Mouse (Mus musculus) brown adipose tissue, adult 24 weeks (tissue): ENCODE data around the gene Krcc1. TPM values are rescaled to one million over a fixed set of nuclear protein-coding genes. Genes with fewer than 3 reads are reported as not detected.

Source experiments
- H3K27ac ChIP-seq: fragments of 200-500 bp; replicated peaks from 2 replicates; pipeline ENCODE4 v1.5.1; 2012; ENCODE audit warnings: low read depth, mild to moderate bottlenecking, low read length
- H3K4me1 ChIP-seq: fragments of 200-500 bp; 2 replicates; pipeline ENCODE4 v1.6.1; 2012; ENCODE audit warnings: low read length, mixed read lengths; ENCODE audit not compliant: control insufficient read depth, insufficient read depth, insufficient read length
- H3K4me3 ChIP-seq: fragments of 200-500 bp; 2 replicates; pipeline ENCODE4 v1.5.1; 2012; ENCODE audit warnings: low read depth, mild to moderate bottlenecking, low read length, moderate library complexity; ENCODE audit not compliant: insufficient read depth
- polyA plus RNA-seq: library from polyadenylated mRNA; stranded (reverse); fragments of >200 nt; gene quantifications from 2 replicates; pipeline ENCODE4 v1.2.4, GENCODE M21; 2012; ENCODE audit not compliant: missing spikeins, insufficient read depth, insufficient read length

Krcc1 gene
- polyA plus RNA-seq, 1 experiment, result 201 TPM

DNA sequence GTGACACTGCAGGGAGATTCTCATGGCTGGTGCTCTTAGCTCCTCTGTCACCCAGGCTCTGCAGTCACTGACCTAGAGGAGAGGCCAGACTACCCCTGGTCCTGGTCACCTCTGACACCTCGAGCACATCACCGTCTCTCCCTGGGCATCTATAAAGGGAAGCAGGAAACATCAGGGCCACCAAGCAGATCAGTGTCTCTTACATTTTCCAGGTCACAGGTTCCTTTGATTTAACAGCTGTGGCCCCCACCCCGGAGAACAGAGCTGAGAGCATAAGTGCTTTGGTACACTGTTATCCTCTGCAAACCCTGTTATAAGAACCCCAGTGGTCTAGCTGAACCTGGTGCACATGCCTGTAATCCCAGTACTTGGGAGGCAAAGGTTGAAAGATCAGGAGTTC, 61.6 kb downstream of the Krcc1 start:
- Histone ChIP-seq H3K27ac (no peak overlapping the region), H3K4me3 (no peak overlapping the region), H3K4me1 (no peaks in the 10 kb centered on the region)

DNA sequence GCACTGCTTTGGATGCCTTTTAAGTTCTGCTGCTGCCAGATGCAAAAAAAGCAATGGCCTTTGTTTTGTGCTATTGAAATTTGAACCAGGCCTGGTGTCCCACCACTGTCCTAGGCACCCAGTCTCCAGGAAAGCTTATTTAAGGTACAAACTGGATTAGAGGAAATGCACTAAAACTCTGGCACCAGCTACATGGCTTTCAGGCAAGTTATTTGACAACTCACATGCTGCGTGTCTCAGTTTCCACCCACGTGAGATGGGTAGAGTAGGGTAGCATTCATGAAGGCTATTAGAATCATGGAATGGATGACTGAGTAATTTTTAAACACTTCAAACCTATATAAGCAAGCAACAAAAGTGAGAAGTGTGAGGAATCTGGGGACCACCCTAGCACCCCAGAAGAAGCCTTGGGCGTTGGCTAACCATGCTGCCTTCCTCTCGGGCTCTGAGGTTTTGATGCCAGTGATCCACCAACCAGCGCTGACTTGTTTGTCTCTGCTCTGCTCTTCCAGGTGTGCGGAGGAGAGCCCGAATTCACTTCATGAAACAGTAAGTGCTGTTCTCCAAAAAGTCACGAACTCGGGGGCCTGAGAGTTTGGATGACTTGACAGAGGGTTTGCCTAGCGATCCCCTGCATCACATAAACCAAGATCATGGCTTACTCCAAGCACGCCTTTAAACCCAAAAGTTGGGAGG, 62.2 kb downstream of the Krcc1 start:
- Histone ChIP-seq H3K4me3 (no peak overlapping the region), H3K27ac (no peak overlapping the region), H3K4me1 (no peaks in the 10 kb centered on the region)

Other genes with a start within 250 kb of the Krcc1 start
- gene Thnsl2, start 127.2 kb upstream of the Krcc1 start, polyA plus RNA-seq, result 12.7 and 15.9 TPM in 2 replicates
- gene Fabp1, start 71.8 kb upstream of the Krcc1 start, polyA plus RNA-seq, result 2.1 and 12.9 TPM in 2 replicates
- 2.5 and 6.3 TPM in 2 replicates for gene Smyd1, start 50.6 kb downstream of the Krcc1 start, polyA plus RNA-seq
- 0.75 TPM in 1 of 2 replicates, not detected in the other for gene Cd8b1, start 51.1 kb downstream of the Krcc1 start, polyA plus RNA-seq
- 0.88 TPM in 1 of 2 replicates, not detected in the other for gene Cd8a, start 101.8 kb downstream of the Krcc1 start, polyA plus RNA-seq
- 38.1 and 48.0 TPM in 2 replicates for gene Rmnd5a, start 169.0 kb downstream of the Krcc1 start, polyA plus RNA-seq
- 12.8 and 17.1 TPM in 2 replicates for gene Rnf103, start 222.2 kb downstream of the Krcc1 start, polyA plus RNA-seq